Mouse (Mus musculus) spleen, adult 12 weeks (tissue): ENCODE measurements around the gene Lcp1.

Source experiments
- DNase-seq: peaks from one replicate; pipeline ENCODE4 v3.0.0; 2022; ENCODE audit warnings: low spot score

The Lcp1 gene

GRCm38 (mm10) chr14:75176425-75177045 lies 45.6 kb downstream of the Lcp1 start:
- DNase-seq = peak; percentile 34

GRCm38 (mm10) chr14:75177400-75177799 lies 46.5 kb downstream of the Lcp1 start:
- DNase-seq = no peak

- DNase-seq = peak; percentile 48
Measured at GRCm38 (mm10) chr14:75178384-75178793, 47.5 kb downstream of the Lcp1 start.

- peak; percentile 34 for DNase-seq
Measured at GRCm38 (mm10) chr14:75178801-75179211, 47.9 kb downstream of the Lcp1 start.

GRCm38 (mm10) chr14:75179255-75179963 lies 48.5 kb downstream of the Lcp1 start:
- peak; percentile 61 for DNase-seq

GRCm38 (mm10) chr14:75180551-75180978 lies 49.7 kb downstream of the Lcp1 start:
- no peak for DNase-seq

GRCm38 (mm10) chr14:75181062-75181935 lies 50.4 kb downstream of the Lcp1 start:
- no peak for DNase-seq

GRCm38 (mm10) chr14:75182378-75182777 lies 51.5 kb downstream of the Lcp1 start:
- no peak for DNase-seq

- DNase-seq = no peak
Measured at GRCm38 (mm10) chr14:75182831-75183230, 51.9 kb downstream of the Lcp1 start.

GRCm38 (mm10) chr14:75184069-75184790 lies 53.3 kb downstream of the Lcp1 start:
- no peak for DNase-seq

- DNase-seq = no peak
Measured at GRCm38 (mm10) chr14:75185796-75186594, 55.1 kb downstream of the Lcp1 start.

GRCm38 (mm10) chr14:75186858-75187415 lies 56.0 kb downstream of the Lcp1 start:
- no peak for DNase-seq

- no peak for DNase-seq
Measured at GRCm38 (mm10) chr14:75188521-75188920, 57.6 kb downstream of the Lcp1 start.

GRCm38 (mm10) chr14:75189031-75189430 lies 58.1 kb downstream of the Lcp1 start:
- no peak for DNase-seq

GRCm38 (mm10) chr14:75190683-75191082 lies 59.8 kb downstream of the Lcp1 start:
- DNase-seq = no peak

GRCm38 (mm10) chr14:75192427-75192826 lies 61.5 kb downstream of the Lcp1 start:
- no peak for DNase-seq

- no peak for DNase-seq
Measured at GRCm38 (mm10) chr14:75192858-75193257, 62.0 kb downstream of the Lcp1 start.

- no peak for DNase-seq
Measured at GRCm38 (mm10) chr14:75195530-75195929, 64.6 kb downstream of the Lcp1 start.

- DNase-seq = peak; percentile 57
Measured at GRCm38 (mm10) chr14:75197027-75197426, 66.1 kb downstream of the Lcp1 start.

- DNase-seq = no peak
Measured at GRCm38 (mm10) chr14:75197660-75198059, 66.8 kb downstream of the Lcp1 start.
